Mouse (Mus musculus) cerebellum, adult 2 months (tissue): ENCODE measurements at regions not wholly inside any gene's neighbourhood (a gene's known extent, or its start where the extent isn't known, plus 50 kb on each side); places are given as distances from the start of the nearest gene placed in this dataset.

Experiments used
- CTCF ChIP-seq: fragments of 200-500 bp; IDR thresholded peaks from 2 replicates; pipeline ENCODE4 v1.5.1; 2011; ENCODE audit warnings: low read depth, mild to moderate bottlenecking, control low read depth, low read length, moderate library complexity, borderline replicate concordance; ENCODE audit not compliant: insufficient read depth
- POLR2A ChIP-seq: fragments of 200-500 bp; IDR thresholded peaks from 2 replicates; pipeline ENCODE4 v1.6.1; 2011; ENCODE audit warnings: low read length, control low read depth, borderline replicate concordance; ENCODE audit not compliant: insufficient read depth

GRCm38 (mm10) chr9:52323226-52323625 lies 154.9 kb upstream of the Zc3h12c start:
- TF ChIP-seq POLR2A = no peak
- no peak for TF ChIP-seq CTCF
